Mouse (Mus musculus) gastrocnemius, adult 18-20 months (tissue): ENCODE measurements around the gene Olfr623. TPM values are rescaled to one million over a fixed set of nuclear protein-coding genes. Genes with fewer than 3 reads are reported as not detected.

Source experiments
- DNase-seq: peaks from one replicate; pipeline ENCODE4 v3.0.0; 2021; ENCODE audit warnings: low spot score
- long read RNA-seq, 2 experiments: library from polyadenylated mRNA; stranded (forward); transcript quantifications; one replicate each; pipeline ENCODE4 v2.0.0; 2021
- total RNA-seq, 2 experiments: library from RNA; stranded (reverse); gene quantifications; 2 replicates each; pipeline ENCODE4 v1.2.3; 2021

Olfr623 gene
- total RNA-seq, result not detected
- long read RNA-seq, experiment 1, result 0 reads
- long read RNA-seq, experiment 2, result 0 reads

DNA sequence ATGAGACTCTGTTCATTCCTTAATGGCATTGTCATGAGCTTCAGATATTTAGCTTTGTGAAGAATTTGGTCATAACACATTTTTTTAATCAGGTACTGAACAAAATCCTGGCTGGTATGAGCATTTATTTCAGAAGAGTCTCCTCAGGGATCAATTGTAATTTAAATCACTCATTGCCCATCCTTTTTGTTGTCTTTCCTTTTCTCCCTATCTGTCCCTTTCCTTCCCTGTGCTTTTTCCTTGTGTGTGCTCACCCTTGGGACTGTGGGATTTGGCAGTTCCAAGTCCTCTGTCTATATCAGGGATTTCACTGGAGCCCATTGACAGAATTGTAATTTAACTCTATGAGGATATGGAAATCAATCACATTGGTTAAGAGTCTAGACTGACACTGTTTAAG, at the start of gene Olfr623:
Gene Olfr623 (minus strand): TSS at position 101 of the 400 bp plus-strand sequence.
- no peak for DNase-seq

DNA sequence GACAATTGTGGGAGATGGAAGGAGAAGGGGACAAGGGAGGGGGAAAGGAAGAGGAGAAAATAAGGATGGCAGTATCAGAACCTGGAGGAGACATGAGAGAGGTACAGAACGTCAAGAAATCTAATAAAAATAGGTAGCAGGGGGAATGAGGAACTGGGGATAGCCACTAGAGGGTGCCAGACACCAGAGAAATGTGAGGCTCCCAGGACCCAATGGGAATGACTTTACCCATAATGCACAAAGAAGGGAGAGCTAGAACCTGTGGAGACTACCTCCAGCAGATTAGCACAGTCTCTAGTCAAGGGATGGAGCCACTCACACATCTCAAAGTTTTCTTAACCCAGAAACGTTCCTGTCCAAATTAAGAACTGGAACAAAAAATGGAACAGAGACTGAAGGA, 48.5 kb upstream of the Olfr623 start:
- DNase-seq, result no peak

- DNase-seq, result no peak
These were observed 36.0 kb upstream of the Olfr623 start for GRCm38 (mm10) chr7:103699469-103699868.

DNA sequence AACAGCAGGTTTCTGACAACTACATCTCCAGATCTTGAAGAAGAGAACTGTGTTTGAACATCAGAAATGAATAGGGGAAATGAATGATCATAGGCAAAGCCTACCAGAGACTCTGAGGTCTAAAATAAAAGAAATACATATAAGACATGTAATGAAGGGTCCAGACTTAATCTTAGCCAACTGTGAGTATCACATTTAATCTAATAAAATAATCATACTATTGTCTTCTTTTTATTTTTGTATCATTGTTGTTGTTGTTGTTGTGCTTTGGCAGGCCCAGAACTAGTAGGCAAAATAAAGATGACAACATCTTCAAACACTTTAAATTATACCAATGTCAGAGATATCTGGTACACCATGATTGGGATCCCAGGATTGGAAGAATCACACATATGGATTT, 18.9 kb upstream of the Olfr623 start, which contains the start of gene Olfr625-ps1:
Gene Olfr625-ps1 (plus strand): TSS at position 301 of the 400 bp plus-strand sequence.
- DNase-seq, result no peak

- DNase-seq, result no peak
These were observed 7.6 kb upstream of the Olfr623 start, which contains the start of gene Olfr624 for GRCm38 (mm10) chr7:103671091-103671490. Olfr624 (minus strand) TSS chr7:103671191.

GRCm38 (mm10) chr7:103644070-103644469, 19.4 kb downstream of the Olfr623 start:
- no peak for DNase-seq

DNA sequence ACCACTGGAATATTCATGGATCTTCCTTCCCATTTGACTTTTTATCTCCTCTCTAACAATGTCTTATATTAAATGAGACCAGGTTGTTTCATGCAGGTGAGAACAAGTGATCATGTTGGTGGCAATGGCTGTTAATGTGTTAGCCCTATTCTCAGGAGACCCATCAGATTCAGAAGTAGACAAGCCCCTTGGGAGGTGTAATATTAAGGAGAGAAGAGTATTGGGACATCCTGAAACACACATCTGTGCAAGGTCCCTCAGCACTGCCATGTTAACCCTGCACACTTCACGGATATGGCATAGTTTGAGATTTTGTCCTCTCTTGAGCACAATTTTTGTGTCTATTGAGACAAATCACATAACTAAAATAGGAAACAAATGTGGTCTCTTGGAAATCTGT, 20.9 kb downstream of the Olfr623 start, which contains the start of gene Olfr622:
Gene Olfr622 (minus strand): TSS at position 101 of the 400 bp plus-strand sequence.
- no peak for DNase-seq

DNA sequence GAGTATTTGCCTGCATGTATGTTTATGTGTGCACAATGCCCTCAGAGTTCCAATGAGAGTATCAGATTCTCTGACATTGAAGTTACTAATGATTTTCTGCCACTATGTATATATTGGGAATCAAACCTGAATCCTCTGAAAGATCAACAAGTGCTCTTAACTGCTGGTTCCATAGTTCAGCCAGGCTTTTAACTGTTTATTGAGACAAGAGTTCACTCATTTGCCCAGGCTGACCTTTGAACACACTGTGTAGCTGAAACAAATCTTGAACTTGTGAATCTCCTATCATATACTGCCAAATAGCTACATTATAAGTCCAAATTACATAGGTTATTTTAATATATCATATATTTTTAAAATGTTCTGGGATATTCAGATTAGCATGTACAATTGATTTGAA, 26.7 kb downstream of the Olfr623 start:
- no peak for DNase-seq

GRCm38 (mm10) chr7:103612434-103612833, 51.1 kb downstream of the Olfr623 start, which contains the start of gene Olfr620:
Olfr620 (minus strand) TSS chr7:103612534.
- DNase-seq, result no peak

Other genes starting within 250 kb of the Olfr623 start
- not detected for gene Usp17lc, start 248.6 kb downstream of the Olfr623 start, total RNA-seq
- gene Olfr605, start 218.3 kb downstream of the Olfr623 start, total RNA-seq, result not detected
- gene Olfr606, start 214.7 kb downstream of the Olfr623 start, total RNA-seq, result not detected
- gene Olfr607, start 199.5 kb downstream of the Olfr623 start, total RNA-seq, result not detected
- not detected for gene Olfr608, start 193.8 kb downstream of the Olfr623 start, total RNA-seq
- not detected for gene Olfr609, start 165.6 kb downstream of the Olfr623 start, total RNA-seq
- not detected for gene Olfr610, start 151.6 kb downstream of the Olfr623 start, total RNA-seq
- not detected for gene Olfr611, start 142.9 kb downstream of the Olfr623 start, total RNA-seq
- gene Olfr612, start 121.0 kb downstream of the Olfr623 start, total RNA-seq, result not detected
- gene Olfr613, start 115.6 kb downstream of the Olfr623 start, total RNA-seq, result not detected
- not detected for gene Olfr615, start 107.6 kb downstream of the Olfr623 start, total RNA-seq
- not detected for gene Olfr616, start 94.6 kb downstream of the Olfr623 start, total RNA-seq
- not detected for gene Olfr617, start 90.6 kb downstream of the Olfr623 start, total RNA-seq
- not detected for gene Olfr618, start 73.6 kb downstream of the Olfr623 start, total RNA-seq
- gene Olfr619, start 63.1 kb downstream of the Olfr623 start, total RNA-seq, result not detected
- gene Olfr620, start 51.2 kb downstream of the Olfr623 start, total RNA-seq, result not detected
- not detected for gene Olfr622, start 21.0 kb downstream of the Olfr623 start, total RNA-seq
- gene Olfr624, start 7.5 kb upstream of the Olfr623 start, total RNA-seq, result not detected
- gene Olfr625-ps1, start 19.0 kb upstream of the Olfr623 start, total RNA-seq, result not detected
- gene Olfr243, start 51.0 kb upstream of the Olfr623 start, total RNA-seq, result not detected
- not detected for gene Olfr628, start 66.7 kb upstream of the Olfr623 start, total RNA-seq
- gene Olfr629, start 81.2 kb upstream of the Olfr623 start, total RNA-seq, result not detected
- gene Olfr630, start 93.6 kb upstream of the Olfr623 start, total RNA-seq, result not detected
- gene Olfr69, start 107.9 kb upstream of the Olfr623 start, total RNA-seq, result not detected
- not detected for gene Olfr68, start 116.0 kb upstream of the Olfr623 start, total RNA-seq
- not detected for gene Olfr67, start 128.1 kb upstream of the Olfr623 start, total RNA-seq
- 10 to 100 TPM; 28.0 to 32.7 TPM for gene Hbb-bt, start 150.3 kb upstream of the Olfr623 start, total RNA-seq
- 100 to 1,000 TPM; 317 to 407 TPM for gene Hbb-bs, start 164.4 kb upstream of the Olfr623 start, total RNA-seq
- not detected for gene Hbb-bh2, start 176.8 kb upstream of the Olfr623 start, total RNA-seq
- gene Hbb-bh1, start 179.5 kb upstream of the Olfr623 start, total RNA-seq, result not detected
- not detected for gene Hbb-y, start 189.5 kb upstream of the Olfr623 start, total RNA-seq
- not detected for gene Olfr66, start 222.6 kb upstream of the Olfr623 start, total RNA-seq
- gene Olfr64, start 230.8 kb upstream of the Olfr623 start, total RNA-seq, result not detected
- gene Olfr65, start 239.8 kb upstream of the Olfr623 start, total RNA-seq, result not detected